Mouse (Mus musculus) ZHBTc4 (cell line): ENCODE results near the gene Ccdc92b.

ENCODE experiments used
- DNase-seq: peaks from one replicate; pipeline ENCODE4 v3.0.0-alpha.2; 2011; ENCODE audit warnings: low read depth, low spot score

Gene Ccdc92b

DNA sequence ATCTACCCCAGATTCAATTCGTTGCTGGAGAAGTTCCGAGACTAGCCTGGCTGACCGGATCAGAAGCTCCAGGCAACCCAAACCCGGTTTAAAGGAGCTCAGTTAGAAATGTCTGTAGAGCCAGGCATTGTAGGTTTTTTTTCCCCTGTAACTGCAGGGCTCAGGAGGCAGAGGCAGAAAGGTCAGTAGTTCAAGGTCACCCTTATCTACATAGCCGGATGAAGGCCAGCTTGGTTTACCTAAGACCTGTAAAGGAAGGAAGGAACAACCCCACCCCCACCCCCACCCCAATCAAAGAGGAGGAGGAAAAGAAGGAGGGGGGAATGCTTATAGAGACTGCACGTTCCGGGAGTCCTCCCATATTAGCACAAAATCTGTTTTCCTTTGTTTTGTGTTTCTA, 8.0 kb upstream of the Ccdc92b start:
- peak; percentile 36 for DNase-seq

DNA sequence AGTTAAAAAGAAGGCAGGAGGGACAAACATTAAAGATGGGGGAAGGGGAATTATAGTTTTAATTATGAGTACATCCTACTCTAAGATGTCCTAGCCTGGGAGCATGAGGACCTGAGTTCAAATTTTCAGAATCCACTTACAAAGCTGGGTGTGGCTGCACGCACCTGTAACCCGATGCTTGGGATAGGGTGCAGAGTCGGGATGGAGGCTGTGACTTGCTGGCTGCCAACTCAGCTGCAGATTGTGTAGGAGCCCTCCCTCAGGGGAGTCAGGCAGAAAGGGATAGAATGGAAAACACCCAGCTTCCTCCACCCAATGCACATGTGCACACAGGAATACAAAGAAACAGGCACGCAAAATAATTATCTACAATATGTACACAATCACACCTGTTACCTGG, 6.0 kb upstream of the Ccdc92b start:
- DNase-seq: no peak

DNA sequence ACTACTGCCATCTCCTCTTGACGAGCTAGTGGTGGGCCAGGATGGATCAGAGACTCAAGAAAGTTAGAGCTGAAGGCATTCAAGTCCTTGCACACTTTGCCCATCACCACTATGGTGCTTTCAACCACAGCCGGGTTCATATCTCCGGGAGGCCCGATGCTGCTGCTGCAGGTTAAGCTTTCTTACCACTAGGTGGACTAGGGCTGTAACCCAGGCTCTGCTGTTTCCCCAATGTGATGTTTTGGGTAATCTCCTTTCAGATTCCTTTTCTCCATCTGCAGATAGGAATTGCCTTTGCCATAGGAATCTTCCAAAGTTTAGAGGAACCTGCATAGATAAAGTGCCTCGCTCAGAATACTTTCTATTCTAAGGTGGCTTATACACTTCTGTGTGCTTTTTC, 3.8 kb upstream of the Ccdc92b start:
- peak; percentile 22 for DNase-seq

DNA sequence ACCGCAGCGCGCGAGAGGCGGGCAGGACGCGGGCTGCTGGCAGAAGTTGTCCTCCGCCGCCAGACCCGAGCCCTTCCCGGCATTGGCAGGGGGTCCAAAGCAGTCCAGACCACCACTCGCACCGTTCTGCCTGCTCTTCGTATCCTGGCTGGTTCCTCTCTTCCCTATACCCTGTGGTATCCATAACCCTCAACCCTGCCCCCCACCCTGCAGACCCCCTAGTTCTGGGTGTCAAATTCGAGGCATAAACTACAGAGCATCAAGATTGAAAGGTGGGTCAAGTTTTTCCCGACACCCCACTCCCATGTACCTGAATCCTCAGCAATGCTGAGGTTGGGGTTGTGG, 523 bp downstream of the Ccdc92b start:
- DNase-seq: no peak

DNA sequence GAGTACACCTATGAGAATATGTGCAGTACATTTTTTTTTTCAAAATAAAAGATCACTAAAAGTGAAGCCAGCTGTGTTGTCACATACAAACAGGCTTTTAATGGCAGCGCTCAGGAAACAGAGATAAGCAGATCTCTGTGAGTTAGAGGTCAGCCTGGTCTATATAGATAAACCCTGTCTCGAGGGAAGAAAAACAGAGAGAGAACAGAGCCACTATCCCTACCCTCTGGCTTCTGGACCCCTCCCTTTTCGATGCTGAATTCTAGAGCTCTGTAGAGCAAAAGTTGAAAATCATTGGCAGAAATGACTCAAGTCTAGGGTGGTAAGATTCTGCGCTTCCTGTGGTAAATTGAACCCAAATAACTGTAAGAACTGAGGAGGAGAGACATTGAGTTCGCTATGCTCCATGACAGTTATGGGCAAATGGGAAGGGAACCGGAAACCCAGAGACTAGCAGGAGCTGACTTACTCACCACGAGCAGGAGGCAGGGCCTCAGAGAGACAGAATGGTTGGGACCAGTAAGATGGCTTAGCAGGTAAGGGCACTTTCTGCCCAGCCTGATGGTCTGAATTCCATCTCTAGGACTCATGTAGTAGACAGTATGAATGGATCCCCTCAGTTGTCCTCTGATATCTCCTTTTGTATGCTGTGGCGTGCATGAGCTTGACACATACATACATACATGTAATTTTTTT, 2.7 kb downstream of the Ccdc92b start:
- DNase-seq: no peak

DNA sequence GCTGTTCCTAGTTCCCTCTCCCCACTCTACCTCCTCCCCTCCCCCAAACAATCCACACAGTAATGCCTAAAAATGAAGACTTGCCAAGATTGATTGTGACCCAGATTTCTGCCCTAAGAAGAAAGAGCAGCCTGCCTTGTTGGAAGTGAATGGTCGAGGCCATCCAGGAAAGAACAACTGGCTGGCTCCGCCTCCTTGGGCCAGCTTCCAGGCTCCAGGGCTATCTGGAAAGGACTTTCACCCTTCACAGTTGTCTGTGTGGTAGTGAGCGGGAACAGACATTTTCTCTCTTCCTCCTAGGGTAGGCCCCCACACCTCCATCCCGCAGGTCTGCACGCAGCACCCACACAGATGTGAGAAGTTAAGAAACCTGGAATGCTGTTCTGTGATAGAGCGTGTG, 4.3 kb downstream of the Ccdc92b start:
- no peak for DNase-seq

DNA sequence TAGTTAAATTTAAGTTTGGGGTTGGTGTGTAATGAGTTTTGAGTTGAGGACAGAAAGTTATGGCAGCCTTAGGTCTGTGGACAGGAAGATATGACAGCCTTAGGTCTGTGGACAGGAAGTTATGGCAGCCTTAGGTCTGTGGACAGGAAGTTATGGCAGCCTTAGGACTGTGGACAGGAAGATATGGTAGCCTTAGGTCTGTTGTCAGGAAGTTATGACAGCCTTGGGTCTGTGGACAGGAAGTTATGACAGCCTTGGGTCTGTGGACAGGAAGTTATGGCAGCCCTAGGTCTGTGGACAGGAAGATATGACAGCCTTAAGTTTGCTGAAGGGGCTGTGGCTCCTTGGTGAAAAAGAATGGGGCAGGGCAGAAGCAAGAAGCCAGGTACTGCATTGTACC, 5.9 kb downstream of the Ccdc92b start:
- no peak for DNase-seq

DNA sequence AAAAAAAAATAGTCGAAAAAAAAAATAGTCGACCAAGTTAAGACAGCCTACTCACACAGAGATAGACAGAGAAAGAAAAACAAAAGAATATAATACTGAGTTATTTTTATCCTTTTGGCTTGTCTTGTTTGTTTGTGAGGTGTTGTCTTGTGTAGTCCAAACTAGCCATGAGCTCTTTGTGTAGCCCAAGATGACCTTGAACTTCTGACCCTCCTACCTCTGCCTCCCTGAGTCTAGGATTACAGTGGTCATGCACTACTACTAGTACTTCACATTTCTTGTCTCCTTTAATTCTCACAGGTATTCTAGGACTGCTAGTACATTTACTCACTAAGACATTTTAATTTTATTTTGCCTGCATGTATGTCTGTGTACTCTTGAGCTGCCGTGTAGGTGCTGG, 8.1 kb downstream of the Ccdc92b start:
- DNase-seq: peak; percentile 35

DNA sequence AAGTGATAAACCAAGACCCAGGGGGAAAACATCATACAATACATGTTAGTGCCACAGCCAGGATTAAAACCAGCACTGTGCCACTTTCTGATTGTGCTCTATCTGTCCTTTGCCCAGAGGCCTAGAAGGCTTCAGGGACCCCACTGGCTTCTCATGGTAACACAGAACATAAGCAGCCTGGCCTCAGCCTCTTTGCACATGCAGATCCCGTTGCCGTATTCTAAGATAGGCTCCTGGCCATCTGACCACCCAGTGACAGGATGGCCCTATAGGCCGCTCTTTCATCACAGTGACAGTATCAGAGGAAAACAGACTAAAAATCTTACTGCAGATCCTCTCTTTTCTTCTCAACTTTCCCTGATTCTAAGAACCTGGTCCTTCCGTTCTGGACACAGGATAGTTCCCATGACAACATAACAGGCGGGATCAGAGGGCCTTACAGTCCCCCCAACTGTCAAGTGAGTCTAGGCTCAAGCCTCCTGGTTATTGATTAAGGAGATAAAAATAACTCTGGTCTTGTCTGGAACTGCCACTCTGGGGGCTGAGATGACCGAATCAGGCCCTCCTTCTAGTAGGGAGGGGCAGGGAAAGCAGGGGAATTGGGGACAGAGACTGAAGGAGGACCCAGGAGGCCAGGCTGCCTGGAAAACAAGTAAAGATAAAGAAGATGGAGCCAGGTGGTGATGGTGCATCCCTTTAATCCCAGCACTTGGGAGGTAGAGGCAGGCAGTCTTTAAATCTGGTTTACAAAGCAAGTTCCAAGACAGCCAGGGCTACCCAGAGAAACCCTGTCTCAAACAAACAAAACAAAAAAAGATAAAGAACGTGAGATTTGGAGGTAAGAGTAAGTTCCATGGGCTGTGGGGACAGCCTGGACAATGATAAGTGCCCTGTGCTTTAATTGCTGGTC, 12.7 kb downstream of the Ccdc92b start:
- no peak for DNase-seq

DNA sequence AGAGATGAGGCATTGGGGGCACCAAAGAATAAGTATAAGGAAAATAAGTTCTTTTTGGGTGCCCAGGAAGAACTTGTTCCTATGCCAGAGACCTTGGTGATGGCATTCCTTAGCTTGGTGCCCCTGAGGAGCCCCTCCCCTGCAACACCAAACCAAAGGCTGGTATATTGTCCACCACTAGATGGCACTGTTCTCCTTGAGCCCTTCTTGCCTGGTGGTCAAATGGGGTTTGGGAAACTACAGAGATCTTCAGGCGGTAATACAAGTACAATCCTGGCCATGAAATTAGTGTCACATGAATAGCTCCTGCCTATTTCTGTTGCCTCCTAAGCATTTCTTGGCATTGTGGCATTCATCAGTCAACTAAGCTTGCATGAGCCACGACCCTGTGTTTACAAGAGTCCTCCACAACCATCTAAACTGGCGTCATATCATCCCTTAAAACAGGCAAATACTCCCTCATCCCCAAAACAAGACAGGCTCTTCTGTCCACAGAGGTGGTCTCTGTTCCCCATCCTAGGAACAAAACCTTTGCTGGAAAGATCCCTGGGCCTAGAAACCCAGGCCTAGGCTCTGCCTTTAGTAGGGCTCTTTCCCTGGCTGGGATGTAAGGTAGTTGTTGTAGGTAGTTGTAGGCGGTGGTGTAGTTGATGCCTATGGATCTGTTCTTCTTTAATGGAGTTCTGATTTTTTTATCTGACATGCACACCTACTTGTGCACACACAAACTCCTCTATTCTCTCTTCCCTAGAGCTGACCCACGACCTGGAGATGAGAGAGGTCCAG, 15.3 kb downstream of the Ccdc92b start:
- peak; percentile 90 for DNase-seq

DNA sequence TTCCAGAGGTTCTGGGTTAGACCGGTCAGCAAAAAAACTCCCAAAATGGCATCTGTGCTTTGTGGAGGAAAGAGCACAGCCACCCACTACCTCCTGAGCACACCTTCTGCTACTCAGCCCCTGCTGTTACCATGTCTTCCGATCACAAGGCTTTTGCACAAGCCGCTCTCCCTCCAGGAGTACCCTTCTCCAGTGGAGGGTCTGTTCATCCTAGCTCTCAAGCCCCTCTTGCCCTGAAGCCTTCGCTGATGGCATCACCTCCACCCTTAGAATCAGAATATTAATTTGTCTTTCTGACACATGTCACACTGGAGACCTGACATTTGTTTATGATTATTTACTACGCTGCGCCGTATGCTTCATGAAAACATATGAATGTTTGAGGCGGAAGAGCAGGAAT, 18.1 kb downstream of the Ccdc92b start:
- no peak for DNase-seq

DNA sequence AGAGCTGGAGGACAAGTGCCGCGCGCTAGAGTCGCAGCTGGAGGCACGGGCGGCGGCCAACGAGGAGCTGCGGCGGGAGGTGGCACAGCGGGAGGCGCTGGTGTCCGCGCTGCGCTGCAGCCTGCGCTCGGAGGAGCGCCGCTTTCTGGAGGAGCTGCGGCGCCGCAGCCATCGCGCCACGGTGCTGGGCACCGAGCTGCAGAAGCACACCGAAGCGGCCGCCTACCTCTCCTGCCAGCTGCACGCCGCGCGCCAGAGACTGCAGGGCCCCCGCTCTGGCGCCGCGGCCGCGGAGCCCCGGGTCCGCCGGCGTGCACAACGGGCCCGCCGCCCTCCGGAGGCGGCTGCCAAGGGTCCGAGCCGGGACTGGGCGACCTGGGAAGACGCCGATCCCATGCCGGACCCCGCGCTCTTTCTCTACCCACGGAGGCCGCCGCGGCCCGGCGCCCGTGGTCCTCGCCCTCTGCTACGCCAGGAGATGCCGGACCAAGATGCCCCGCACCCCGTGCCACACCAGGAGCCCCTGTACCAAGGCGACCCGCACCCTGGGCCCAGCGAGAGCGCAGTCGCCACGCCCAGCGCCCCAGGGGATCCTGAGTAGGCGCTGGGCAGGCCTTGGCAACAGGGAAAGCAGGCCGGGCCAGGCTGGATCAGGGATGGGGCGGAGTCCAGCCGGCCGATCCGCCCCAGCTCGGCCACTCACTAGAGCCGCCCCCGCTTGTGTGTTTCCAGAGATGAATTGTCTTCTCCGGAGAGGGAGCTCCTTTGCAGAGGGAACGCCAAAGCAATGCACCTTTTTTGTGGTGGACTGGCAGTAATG, 18.8 kb downstream of the Ccdc92b start:
- DNase-seq: peak; percentile 90

DNA sequence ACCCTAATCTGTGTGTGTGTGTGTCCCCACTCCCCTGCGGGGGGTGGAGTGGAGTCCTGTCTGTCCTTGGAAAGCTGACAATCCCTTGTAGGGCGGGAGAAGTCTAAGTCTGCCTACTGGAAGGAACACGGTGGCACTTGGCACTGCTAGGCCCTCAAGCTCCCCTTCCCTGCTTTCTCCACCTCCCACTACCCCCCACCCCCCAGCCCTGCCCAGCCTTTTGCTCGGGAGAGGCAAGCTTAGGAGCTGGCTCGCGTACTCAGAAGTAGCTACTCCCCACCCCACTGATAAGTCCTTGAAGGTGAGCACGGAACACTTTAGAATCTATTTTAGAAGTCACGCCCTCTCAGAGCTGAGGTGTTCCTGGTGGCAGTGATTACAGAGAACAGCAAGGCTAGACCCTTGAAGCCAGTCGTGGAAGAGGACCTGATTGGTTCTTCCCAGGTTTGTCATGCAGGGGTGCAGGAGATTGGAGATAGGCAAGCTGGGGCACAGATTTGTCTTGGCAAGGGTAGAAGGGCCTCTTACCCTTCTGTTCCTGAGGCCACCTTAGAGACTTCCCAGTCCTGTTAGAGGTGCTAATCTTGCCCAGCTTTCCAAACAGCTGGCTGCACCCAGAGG, 19.5 kb downstream of the Ccdc92b start:
- peak; percentile 50 for DNase-seq

DNA sequence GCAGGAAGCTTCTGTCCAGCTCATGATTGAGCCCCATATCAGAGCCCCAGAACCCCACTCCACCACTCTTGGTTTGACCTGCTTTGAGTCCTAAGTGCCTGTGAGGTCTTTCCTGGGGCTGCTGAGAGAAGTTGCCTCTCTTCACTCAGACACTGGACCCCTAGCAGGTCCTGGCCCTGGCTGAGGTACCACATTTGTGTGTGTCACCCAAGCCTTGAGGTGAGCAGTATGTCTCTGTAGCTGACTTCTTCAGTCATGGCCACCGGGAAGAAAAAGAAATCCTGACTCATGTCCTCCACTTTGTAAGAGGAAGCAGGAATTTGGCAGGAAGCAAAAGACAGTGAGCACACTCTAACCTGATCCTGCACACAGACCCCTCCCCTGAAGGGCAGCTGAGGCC, 20.2 kb downstream of the Ccdc92b start:
- DNase-seq: no peak

DNA sequence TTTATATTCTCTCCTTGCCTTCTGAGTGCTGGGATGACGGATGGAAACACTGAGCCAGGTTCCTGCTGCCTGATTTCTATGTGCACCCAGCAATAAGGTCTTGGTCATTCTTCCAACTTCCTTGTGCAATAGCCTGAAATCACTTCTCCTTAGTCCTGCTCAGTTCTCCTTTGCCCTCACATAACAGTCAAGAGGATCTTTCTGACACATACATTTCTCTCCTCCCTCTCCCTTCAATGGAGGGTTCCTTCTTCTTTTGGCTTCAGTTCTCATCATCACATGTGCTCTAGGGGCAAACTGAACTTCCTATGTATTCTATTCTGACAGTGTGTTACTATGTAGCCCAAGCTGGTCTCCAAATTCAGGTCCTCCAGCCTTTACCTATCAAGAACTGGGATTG, 28.6 kb downstream of the Ccdc92b start:
- DNase-seq: no peak

DNA sequence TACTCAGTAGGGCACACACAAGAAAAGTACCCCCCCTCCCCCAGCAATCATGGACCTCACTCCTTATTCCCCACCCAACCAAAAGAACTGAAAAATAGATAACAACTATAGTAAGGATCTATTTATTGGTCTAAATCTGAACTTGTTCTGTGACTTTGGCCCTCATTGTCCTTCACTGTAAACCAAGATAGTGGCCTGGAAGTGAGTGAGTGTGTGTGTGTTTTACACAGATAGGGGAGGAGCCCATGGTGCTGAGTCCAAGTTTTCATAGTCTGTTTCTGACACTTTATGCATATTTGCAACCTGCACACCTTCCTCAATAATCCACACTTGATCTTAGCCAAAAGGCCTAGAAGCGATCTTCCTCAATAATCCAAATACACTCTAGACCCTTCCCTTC, 29.3 kb downstream of the Ccdc92b start:
- no peak for DNase-seq

DNA sequence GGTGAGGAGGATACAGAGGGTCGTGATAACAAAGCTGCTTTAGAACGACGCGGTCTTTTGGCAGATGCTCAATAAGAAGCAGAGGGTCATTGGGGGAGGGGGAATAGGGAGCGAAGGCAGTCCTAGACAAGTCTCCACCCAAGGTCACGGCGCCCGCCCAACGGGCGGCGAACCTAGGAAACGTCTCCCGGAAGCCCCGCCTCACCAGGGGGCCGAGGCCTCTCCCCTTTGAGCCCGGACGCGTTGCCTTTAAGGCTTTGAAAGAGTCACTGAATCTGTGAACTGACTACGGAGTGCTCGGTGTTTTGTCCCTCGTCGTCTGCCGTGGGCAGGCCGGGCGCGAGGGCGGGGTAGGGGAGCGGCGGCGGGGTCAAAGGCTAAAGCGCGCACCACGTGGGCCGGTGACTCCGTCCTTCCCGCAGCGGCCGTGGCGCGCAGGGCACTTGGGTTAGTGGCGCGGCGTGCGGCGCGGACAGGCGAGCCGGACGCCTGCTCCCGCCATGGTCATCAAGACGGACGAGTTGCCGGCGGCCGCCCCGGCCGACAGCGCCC, 29.8 kb downstream of the Ccdc92b start, which contains the start of gene Cluh:
Cluh (plus strand) TSS at position 401 of the 552 bp plus-strand sequence.
- peak; percentile 100 for DNase-seq

DNA sequence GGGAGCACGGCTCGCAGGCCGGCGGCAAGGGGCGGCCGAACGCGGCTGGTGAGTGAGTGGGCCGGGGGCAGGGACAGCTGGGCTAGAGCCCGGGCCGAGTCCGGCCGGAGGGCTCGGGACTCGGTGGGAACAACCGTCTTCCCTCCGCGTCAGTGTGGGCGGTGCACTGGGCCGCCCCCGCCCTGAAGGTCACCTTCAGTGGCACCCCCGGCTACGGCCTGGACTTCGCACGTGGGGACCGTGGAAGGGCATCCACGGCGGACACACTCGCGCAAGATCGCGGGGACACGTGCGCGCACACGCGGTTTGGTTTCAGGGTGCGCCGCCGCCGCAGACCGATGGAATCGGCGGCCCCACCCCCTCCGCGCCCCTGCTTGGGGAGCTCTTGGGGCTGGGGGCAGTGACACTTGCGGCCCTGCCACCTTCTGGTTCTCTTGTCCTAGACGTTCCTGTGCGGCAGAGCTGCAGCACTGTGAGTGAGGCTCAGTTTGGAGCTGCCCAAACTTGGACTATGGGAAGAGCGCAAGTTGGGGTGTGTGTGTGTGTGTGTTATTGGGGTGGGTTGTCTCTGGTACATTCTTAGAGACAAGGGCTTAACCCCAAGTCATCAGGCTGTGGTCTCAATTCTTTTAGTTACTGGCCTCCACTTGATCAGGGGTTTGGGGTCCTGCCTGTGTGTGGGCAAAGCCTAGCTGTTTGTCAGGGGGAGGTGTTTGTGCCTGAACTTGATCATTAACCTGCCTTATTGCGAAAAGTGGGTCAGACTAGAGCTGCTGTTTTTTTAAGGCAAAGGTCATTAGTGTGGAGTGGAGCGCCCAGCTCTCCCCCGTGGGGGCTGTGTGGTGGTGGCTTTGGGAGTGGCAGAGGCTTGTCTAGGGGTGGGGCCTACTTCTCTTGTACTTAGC, 30.5 kb downstream of the Ccdc92b start:
- peak; percentile 57 for DNase-seq

DNA sequence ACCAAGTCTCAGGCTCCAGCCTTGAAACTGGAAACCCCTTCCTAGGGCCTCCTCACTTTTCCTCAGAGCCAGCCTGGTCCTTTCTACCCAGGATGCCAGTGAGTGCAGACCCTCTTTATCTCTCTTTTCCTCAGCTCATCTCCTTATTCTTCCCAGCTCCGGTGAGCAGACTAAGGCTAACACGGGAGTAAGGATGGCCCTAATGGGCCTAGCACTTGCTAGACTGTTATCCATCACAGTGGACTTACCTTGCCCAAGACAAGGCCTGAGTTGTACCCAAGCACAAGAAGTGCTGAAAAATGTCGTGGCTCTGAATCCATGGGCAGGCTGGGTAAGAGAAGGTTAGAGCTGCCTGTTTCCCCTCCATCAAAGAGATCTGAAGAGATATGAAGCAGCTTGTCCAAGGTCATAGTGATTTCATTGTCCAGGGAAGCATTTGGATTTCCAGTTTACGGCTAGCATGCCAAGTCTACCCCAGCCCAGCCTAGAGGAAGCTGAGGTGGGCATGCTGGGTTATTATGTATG, 31.2 kb downstream of the Ccdc92b start:
- no peak for DNase-seq
